In genomic region chr12:25394326-25394725, GRCm38 (mm10) we compare ENCODE assay signal across 16 mouse cellular contexts.
"Had no signal": no experiment of that assay in that cellular context is flagged by ENCODE, and none has a peak within 500 bp of the region (broad histone marks: within the 10 kb centered on the region; RNA-seq: fewer than 3 reads in every experiment).

No protein-coding gene starts in this region.

- H3K27ac ChIP-seq: intestine, embryonic 15.5 days; kidney, embryonic 15.5 days; left cerebral cortex, adult 2 months; limb, embryonic 10.5 days; liver, embryonic 12.5 days; macrophage; midbrain, embryonic 10.5 days; neural tube, embryonic 15.5 days had no signal

- DNase-seq: kidney, adult 2 months; kidney, postnatal 14 days; lung, embryonic 14.5 days; lung, postnatal 14 days; right cerebral cortex, postnatal 4 days; spleen, adult 18-20 months; thymus, postnatal 4 days had no signal

- H3K9me3 ChIP-seq: intestine, embryonic 15.5 days; kidney, embryonic 15.5 days; limb, embryonic 10.5 days; liver, embryonic 12.5 days; midbrain, embryonic 10.5 days; neural tube, embryonic 15.5 days had no signal

- H3K4me2 ChIP-seq: intestine, embryonic 15.5 days; kidney, embryonic 15.5 days; liver, embryonic 12.5 days; lung, embryonic 14.5 days; neural tube, embryonic 15.5 days had no signal

- H3K4me3 ChIP-seq: intestine, embryonic 15.5 days; kidney, embryonic 15.5 days; left cerebral cortex, adult 2 months; limb, embryonic 10.5 days; liver, embryonic 12.5 days; midbrain, embryonic 10.5 days; neural tube, embryonic 15.5 days had no signal

- H3K27me3 ChIP-seq: intestine, embryonic 15.5 days; kidney, embryonic 15.5 days; liver, embryonic 12.5 days; neural tube, embryonic 15.5 days had no signal

- H3K9ac ChIP-seq: intestine, embryonic 15.5 days; kidney, embryonic 15.5 days; liver, embryonic 12.5 days; lung, embryonic 14.5 days; neural tube, embryonic 15.5 days had no signal

- ATAC-seq: intestine, embryonic 15.5 days; liver, embryonic 12.5 days; midbrain, embryonic 16.5 days had no signal

- H3K4me1 ChIP-seq: intestine, embryonic 15.5 days; kidney, embryonic 15.5 days; limb, embryonic 10.5 days; liver, embryonic 12.5 days; neural tube, embryonic 15.5 days had no signal

- H3K36me3 ChIP-seq: intestine, embryonic 15.5 days; kidney, embryonic 15.5 days; limb, embryonic 10.5 days; liver, embryonic 12.5 days; midbrain, embryonic 10.5 days; neural tube, embryonic 15.5 days had no signal
